Mouse (Mus musculus) adrenal gland, adult 2 months (tissue): Measurements from ENCODE around the gene Iqch. TPM values are rescaled to one million over a fixed set of nuclear protein-coding genes. Genes with fewer than 3 reads are reported as not detected.
"Not testable (repeated sequence)": the region's sequence is repeated elsewhere in the genome, so short reads cannot be mapped to it uniquely, and the experiment has no call there.

Experiments
- DNase-seq: peaks from one replicate; pipeline ENCODE4 v3.0.0; 2021
- polyA plus RNA-seq: library from polyadenylated mRNA; depleted of rRNA; stranded (reverse); fragments of >200 nt; gene quantifications from 2 replicates; pipeline ENCODE4 v1.2.3, GENCODE M21; 2012
- total RNA-seq, 2 experiments: library from RNA; stranded (reverse); gene quantifications; 2 replicates each; pipeline ENCODE4 v1.2.3; 2021

The Iqch gene
- total and polyA plus RNA-seq, 3 experiments: 0.12 TPM; not detected in 2

GRCm38 (mm10) chr9:63568314-63568713 is 34.0 kb downstream of the Iqch start:
- no peak for DNase-seq

- no peak for DNase-seq
Measured at GRCm38 (mm10) chr9:63563436-63563835, 38.9 kb downstream of the Iqch start.

GRCm38 (mm10) chr9:63561931-63562330 is 40.4 kb downstream of the Iqch start:
- DNase-seq: no peak

GRCm38 (mm10) chr9:63556933-63557332 is 45.4 kb downstream of the Iqch start:
- DNase-seq: no peak

GRCm38 (mm10) chr9:63556316-63556715 is 46.0 kb downstream of the Iqch start:
- no peak for DNase-seq

- peak; percentile 19 for DNase-seq
Measured at GRCm38 (mm10) chr9:63555460-63555990, 46.8 kb downstream of the Iqch start.

- no peak for DNase-seq
Measured at GRCm38 (mm10) chr9:63553628-63554027, 48.7 kb downstream of the Iqch start.

- not testable (repeated sequence) for DNase-seq
Measured at GRCm38 (mm10) chr9:63550701-63551100, 51.6 kb downstream of the Iqch start.

- no peak for DNase-seq
Measured at GRCm38 (mm10) chr9:63548966-63549365, 53.3 kb downstream of the Iqch start.

- no peak for DNase-seq
Measured at GRCm38 (mm10) chr9:63541926-63542325, 60.4 kb downstream of the Iqch start.

- DNase-seq: no peak
Measured at GRCm38 (mm10) chr9:63541301-63541700, 61.0 kb downstream of the Iqch start.

GRCm38 (mm10) chr9:63537489-63537888 is 64.8 kb downstream of the Iqch start:
- no peak for DNase-seq

- no peak for DNase-seq
Measured at GRCm38 (mm10) chr9:63535042-63535441, 67.3 kb downstream of the Iqch start.

GRCm38 (mm10) chr9:63534371-63534780 is 67.9 kb downstream of the Iqch start:
- DNase-seq: no peak

- DNase-seq: peak; percentile 33
Measured at GRCm38 (mm10) chr9:63532966-63533711, 69.2 kb downstream of the Iqch start.

GRCm38 (mm10) chr9:63523937-63524253 is 78.4 kb downstream of the Iqch start:
- no peak for DNase-seq

- no peak for DNase-seq
Measured at GRCm38 (mm10) chr9:63523251-63523936, 78.9 kb downstream of the Iqch start.

- no peak for DNase-seq
Measured at GRCm38 (mm10) chr9:63512851-63513250, 89.4 kb downstream of the Iqch start.

- no peak for DNase-seq
Measured at GRCm38 (mm10) chr9:63511034-63511433, 91.3 kb downstream of the Iqch start.

- DNase-seq: no peak
Measured at GRCm38 (mm10) chr9:63507110-63507509, 95.2 kb downstream of the Iqch start.

GRCm38 (mm10) chr9:63503890-63504289 is 98.4 kb downstream of the Iqch start:
- no peak for DNase-seq

GRCm38 (mm10) chr9:63501516-63501915 is 100.8 kb downstream of the Iqch start:
- no peak for DNase-seq

- no peak for DNase-seq
Measured at GRCm38 (mm10) chr9:63499912-63500311, 102.4 kb downstream of the Iqch start.

GRCm38 (mm10) chr9:63495786-63496185 is 106.5 kb downstream of the Iqch start:
- no peak for DNase-seq
